Comparison of ENCODE assay signal across 16 mouse cellular contexts in genomic region chr11:61031658-61032445, GRCm38 (mm10). TPM values are rescaled to one million over a fixed set of nuclear protein-coding genes. Genes with fewer than 3 reads are reported as not detected.
"Had no signal": no experiment of that assay in that cellular context is flagged by ENCODE, and none has a peak within 500 bp of the region (broad histone marks: within the 10 kb centered on the region; RNA-seq: fewer than 3 reads in every experiment).

No protein-coding gene starts in this region.

- H3K27ac ChIP-seq: layer of hippocampus, adult 2 months; limb, embryonic 13.5 days; liver, embryonic 15.5 days; midbrain, embryonic 13.5 days; stomach, postnatal 0 days had no signal

- H3K9ac ChIP-seq: limb, embryonic 13.5 days; liver, embryonic 15.5 days; midbrain, embryonic 13.5 days had no signal

- DNase-seq: kidney, postnatal 10 days; kidney, postnatal 4 days; left cerebral cortex, postnatal 4 days; lung, adult 2 months; lung, postnatal 36 days; right cerebral cortex, postnatal 14 days; thymus, adult 18-20 months; thymus, postnatal 25 days had no signal

- H3K4me1 ChIP-seq: liver, embryonic 15.5 days had no signal

- H3K4me2 ChIP-seq: limb, embryonic 13.5 days; liver, embryonic 15.5 days; midbrain, embryonic 13.5 days had no signal

- H3K36me3 ChIP-seq: limb, embryonic 13.5 days; liver, embryonic 15.5 days; midbrain, embryonic 13.5 days had no signal

- H3K27me3 ChIP-seq: midbrain, embryonic 13.5 days had no signal

- H3K9me3 ChIP-seq: liver, embryonic 15.5 days; midbrain, embryonic 13.5 days had no signal

- H3K4me3 ChIP-seq: layer of hippocampus, adult 2 months; limb, embryonic 13.5 days; liver, embryonic 15.5 days; midbrain, embryonic 13.5 days had no signal

- ATAC-seq: lung, postnatal 0 days; midbrain, embryonic 13.5 days had no signal

RNA-seq across cellular contexts. Expression of gene Kcnj12, which starts 9.5 kb away (rescaled TPM):
- total RNA-seq: liver, adult 2 months; megakaryocyte progenitor cell, adult 5-6 weeks had no signal
- polyA plus RNA-seq: liver, adult 2 months; liver, embryonic 15.5 days had no signal
